Mouse (Mus musculus) lung, adult 2 months (tissue): ENCODE results near the gene Amy2a4. TPM values are rescaled to one million over a fixed set of nuclear protein-coding genes. Genes with fewer than 3 reads are reported as not detected.
"Not testable (repeated sequence)": the region's sequence is repeated elsewhere in the genome, so short reads cannot be mapped to it uniquely, and the experiment has no call there.

Experiments
- DNase-seq: peaks from one replicate; pipeline ENCODE4 v3.0.0; 2022
- H3K4me1 ChIP-seq: fragments of 200-500 bp; 2 replicates; pipeline ENCODE4 v1.6.1; 2011; ENCODE audit warnings: low read length; ENCODE audit not compliant: control insufficient read depth, insufficient read depth
- H3K4me3 ChIP-seq: fragments of 200-500 bp; replicated peaks from 2 replicates; pipeline ENCODE3; 2011; ENCODE audit warnings: low read depth, mild to moderate bottlenecking, control low read depth, low read length; ENCODE audit errors: extremely low read depth
- WGBS: fragments of 180-500 bp; shearing (Covaris S2); methylation state at CpG from one replicate; pipeline ENCODE4 v1.1.7; 2018; 5-methylcytosine and 5-hydroxymethylcytosine counted together
- polyA plus RNA-seq: library from polyadenylated mRNA; depleted of rRNA; stranded (reverse); fragments of >200 nt; gene quantifications from 2 replicates; pipeline ENCODE4 v1.2.3, GENCODE M21; 2012; rRNA removed

The Amy2a4 gene
- 0.19 TPM in 1 of 2 replicates, not detected in the other for polyA plus RNA-seq

- no CpG with 5 or more reads among the region's 4 CpGs for WGBS
- H3K4me1 ChIP-seq, H3K4me3 ChIP-seq, DNase-seq: not testable (repeated sequence)
Measured at GRCm38 (mm10) chr3:113291349-113291748, at the start of gene Amy2a4. Gene Amy2a4 (minus strand): TSS chr3:113291449.

- not testable (repeated sequence) for H3K4me1 ChIP-seq, H3K4me3 ChIP-seq, DNase-seq
- no CpG with 5 or more reads among the region's 4 CpGs for WGBS
Measured at GRCm38 (mm10) chr3:113323952-113324351, 32.7 kb upstream of the Amy2a4 start, which contains the start of gene Amy2a3. Gene Amy2a3 (minus strand): TSS chr3:113324052.

- not testable (repeated sequence) for H3K4me1 ChIP-seq, H3K4me3 ChIP-seq, DNase-seq
- no CpG with 5 or more reads among the region's 3 CpGs for WGBS
Measured at GRCm38 (mm10) chr3:113312937-113313336, 21.7 kb upstream of the Amy2a4 start.

GRCm38 (mm10) chr3:113280285-113280684 lies 11.0 kb downstream of the Amy2a4 start:
- not testable (repeated sequence) for DNase-seq, H3K4me1 ChIP-seq, H3K4me3 ChIP-seq

GRCm38 (mm10) chr3:113279586-113279985 lies 11.7 kb downstream of the Amy2a4 start:
- not testable (repeated sequence) for DNase-seq, H3K4me3 ChIP-seq, H3K4me1 ChIP-seq

- DNase-seq, H3K4me3 ChIP-seq, H3K4me1 ChIP-seq: not testable (repeated sequence)
- no CpG with 5 or more reads among the region's 4 CpGs for WGBS
Measured at GRCm38 (mm10) chr3:113258737-113259136, 32.5 kb downstream of the Amy2a4 start, which contains the start of gene Amy2a5. Gene Amy2a5 (minus strand): TSS chr3:113258837.

Other genes with a start within 250 kb of the Amy2a4 start
- gene Amy2a5, start 32.6 kb downstream of the Amy2a4 start, polyA plus RNA-seq: 0.09 and 2.4 TPM in 2 replicates
- 0.19 TPM in 1 of 2 replicates, not detected in the other for gene Amy2a3, start 32.6 kb upstream of the Amy2a4 start, polyA plus RNA-seq
- gene Amy2a2, start 65.2 kb upstream of the Amy2a4 start, polyA plus RNA-seq: 0.19 TPM in 1 of 2 replicates, not detected in the other
- gene Amy2a1, start 241.0 kb upstream of the Amy2a4 start, polyA plus RNA-seq: not detected in 2 replicates